Mouse (Mus musculus): ENCODE measurements at regions not wholly inside any gene's neighbourhood (a gene's known extent, or its start where the extent isn't known, plus 50 kb on each side); places are given as distances from the start of the nearest gene placed in this dataset.

DNA sequence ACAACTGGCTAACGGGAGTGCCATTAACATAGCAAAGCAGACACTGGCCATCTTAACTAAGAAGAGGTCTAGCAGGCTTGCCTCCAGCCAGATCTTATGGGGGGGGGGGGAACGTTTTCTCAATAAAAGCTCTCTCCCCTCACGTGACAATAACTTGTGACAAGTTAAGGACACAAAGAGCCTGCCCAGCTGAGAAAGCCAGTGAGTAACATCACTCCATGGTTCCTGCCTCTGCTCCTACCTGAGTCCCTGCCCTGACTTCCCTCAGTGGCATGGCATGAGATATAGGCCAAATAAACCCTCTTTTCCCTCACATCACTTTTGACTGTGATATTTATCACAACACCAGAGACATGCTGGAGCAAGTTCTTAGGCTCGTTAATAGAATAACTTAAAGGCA lies 113.8 kb downstream of the Rchy1 start:
- no peaks in the 10 kb centered on the region for H3K9me3 ChIP-seq (replicated peaks; ENCODE audit: low read length)
- dilution Hi-C loops (cut with MboI; ENCODE audit: extremely low pct_ligation_motif_present, extremely low pct_unique_long_range_greater_than_20kb, low sequenced_read_pairs) (no loop called here), in situ Hi-C loops (cut with MboI; ENCODE audit: low pct_ligation_motif_present, low pct_unique_long_range_greater_than_20kb, low sequenced_read_pairs) (no loop called here)
- H3K4me1 ChIP-seq (ENCODE audit: control insufficient read depth in 1 of 2, insufficient read depth in 2 of 2), result peaks cover 0 to 8% of the 10 kb centered on the region in 2 experiments; a peak in 2 of 4 replicates
- H3K36me3 ChIP-seq (replicated peaks in 1 of 2; ENCODE audit: control insufficient read depth in 1 of 2, insufficient read depth in 1 of 2, low read length in 1 of 2), result no peaks in the 10 kb centered on the region
- H3K27ac ChIP-seq (ENCODE audit: insufficient read depth, low read depth), result no peak overlapping the region
- no peaks in the 10 kb centered on the region for H3K27me3 ChIP-seq (replicated peaks)
- H3K79me2 ChIP-seq (replicated peaks; ENCODE audit: control insufficient read depth, extremely low read depth, insufficient read depth, poor library complexity, severe bottlenecking), result no peaks in the 10 kb centered on the region
- DNase-seq (ENCODE audit: extremely low read depth), result no peak
- no peak overlapping the region for H3K4me3 ChIP-seq (replicated peaks in 1 of 3; ENCODE audit: low read depth in 2 of 3, low read length in 2 of 3, poor library complexity in 1 of 3)
- H3K4me2 ChIP-seq (ENCODE audit: insufficient read depth, low read depth, poor library complexity, severe bottlenecking), result no peak overlapping the region
- TF ChIP-seq MXI1 (IDR thresholded peaks at IDR 0.05; ENCODE audit: low read depth, low read length), result no peak
- no peak for TF ChIP-seq ZC3H11A (IDR thresholded peaks at IDR 0.05; ENCODE audit: low read depth, low read length)
- no peak for TF ChIP-seq MAFK (IDR thresholded peaks at IDR 0.05; ENCODE audit: insufficient replicate concordance, low read length)
- TF ChIP-seq RCOR1 (conservative IDR thresholded peaks at IDR 0.05; ENCODE audit: low read depth, low read length), result no peak
- TF ChIP-seq MYC (IDR thresholded peaks at IDR 0.05; ENCODE audit: low read depth, low read length), result no peak
- no peak for TF ChIP-seq RAD21 (IDR thresholded peaks at IDR 0.05; ENCODE audit: low read depth, low read length)
- TF ChIP-seq USF2 (conservative IDR thresholded peaks at IDR 0.05; ENCODE audit: low read depth, low read length), result no peak
- TF ChIP-seq IRF4 (IDR thresholded peaks at IDR 0.05; ENCODE audit: low read depth, low read length), result no peak
- TF ChIP-seq POLR2AphosphoS2 (IDR thresholded peaks at IDR 0.05; ENCODE audit: low read depth, low read length), result no peak
- no peak for TF ChIP-seq UBTF (IDR thresholded peaks at IDR 0.05; ENCODE audit: low read depth, low read length)
- no peak for TF ChIP-seq POLR2A (IDR thresholded peaks at IDR 0.05; ENCODE audit: low read depth, low read length)
- no peak for TF ChIP-seq CHD2 (IDR thresholded peaks at IDR 0.05; ENCODE audit: low read length)
- TF ChIP-seq E2F4 (IDR thresholded peaks at IDR 0.05; ENCODE audit: insufficient replicate concordance, low read depth, low read length), result no peak
- no peak for TF ChIP-seq NELFE (IDR thresholded peaks at IDR 0.05; ENCODE audit: low read depth, low read length)
- TF ChIP-seq SIN3A (IDR thresholded peaks at IDR 0.05; ENCODE audit: low read length), result no peak
- no peak overlapping the region for H3K9ac ChIP-seq (ENCODE audit: insufficient read depth, low read depth)

DNA sequence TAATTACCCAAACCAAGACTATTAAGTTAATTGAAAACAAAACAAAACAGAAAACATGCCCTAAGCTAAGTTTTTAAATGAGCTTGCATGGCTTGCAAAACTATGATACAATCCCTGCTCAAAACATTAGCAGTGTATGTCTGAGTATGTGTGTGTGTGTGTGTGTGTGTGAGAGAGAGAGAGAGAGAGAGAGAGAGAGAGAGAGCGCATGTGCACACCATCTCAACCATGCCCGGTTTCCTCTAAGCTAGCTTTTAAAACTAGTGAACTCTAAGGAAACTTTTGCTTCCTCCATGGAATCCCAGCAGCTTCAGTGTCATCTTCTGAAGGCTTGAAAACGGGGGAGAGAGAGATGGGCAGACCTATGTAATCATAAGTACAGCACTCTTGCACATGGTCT lies 114.3 kb downstream of the Rchy1 start:
- H3K9ac ChIP-seq (ENCODE audit: insufficient read depth, low read depth), result no peak overlapping the region
- dilution Hi-C loops (cut with MboI; ENCODE audit: extremely low pct_ligation_motif_present, extremely low pct_unique_long_range_greater_than_20kb, low sequenced_read_pairs) (no loop called here), in situ Hi-C loops (cut with MboI; ENCODE audit: low pct_ligation_motif_present, low pct_unique_long_range_greater_than_20kb, low sequenced_read_pairs) (no loop called here)
- no peaks in the 10 kb centered on the region for H3K36me3 ChIP-seq (replicated peaks in 1 of 2; ENCODE audit: control insufficient read depth in 1 of 2, insufficient read depth in 1 of 2, low read length in 1 of 2)
- H3K27ac ChIP-seq (ENCODE audit: insufficient read depth, low read depth), result no peak overlapping the region
- peaks cover 0 to 8% of the 10 kb centered on the region in 2 experiments; a peak in 2 of 4 replicates for H3K4me1 ChIP-seq (ENCODE audit: control insufficient read depth in 1 of 2, insufficient read depth in 2 of 2)
- H3K27me3 ChIP-seq (replicated peaks), result no peaks in the 10 kb centered on the region
- no peaks in the 10 kb centered on the region for H3K9me3 ChIP-seq (replicated peaks; ENCODE audit: low read length)
- no peak overlapping the region for H3K4me3 ChIP-seq (replicated peaks in 1 of 3; ENCODE audit: low read depth in 2 of 3, low read length in 2 of 3, poor library complexity in 1 of 3)
- no peak for DNase-seq (ENCODE audit: extremely low read depth)
- no peak overlapping the region for H3K4me2 ChIP-seq (ENCODE audit: insufficient read depth, low read depth, poor library complexity, severe bottlenecking)
- TF ChIP-seq MAX (IDR thresholded peaks at IDR 0.05; ENCODE audit: low read length) (no peak), USF1 (IDR thresholded peaks at IDR 0.05; ENCODE audit: low read depth, low read length) (no peak), BHLHE40 (IDR thresholded peaks at IDR 0.05; ENCODE audit: low read depth, low read length) (no peak), PAX5 (IDR thresholded peaks at IDR 0.05; ENCODE audit: low read length) (no peak), SIN3A (IDR thresholded peaks at IDR 0.05; ENCODE audit: low read length) (no peak), EP300 (IDR thresholded peaks at IDR 0.05; ENCODE audit: low read length) (no peak), TCF12 (IDR thresholded peaks at IDR 0.05; ENCODE audit: low read depth, low read length) (no peak), ZNF384 (IDR thresholded peaks at IDR 0.05; ENCODE audit: low read depth, low read length) (no peak), RCOR1 (conservative IDR thresholded peaks at IDR 0.05; ENCODE audit: low read depth, low read length) (no peak), RAD21 (IDR thresholded peaks at IDR 0.05; ENCODE audit: low read depth, low read length) (no peak)
- H3K79me2 ChIP-seq (replicated peaks; ENCODE audit: control insufficient read depth, extremely low read depth, insufficient read depth, poor library complexity, severe bottlenecking), result no peaks in the 10 kb centered on the region
